Mouse (Mus musculus): ENCODE results near the gene Zfp983. TPM values are rescaled to one million over a fixed set of nuclear protein-coding genes. Genes with fewer than 3 reads are reported as not detected.

Zfp983 gene
- total RNA-seq, 1 experiment from 2014 or later, result 3.9 TPM

Other genes with a start within 250 kb of the Zfp983 start
- 5.3 and 8.1 TPM in 2 replicates for gene Zfp54, start 227.4 kb upstream of the Zfp983 start, total RNA-seq (2017)
- 18.8 and 21.4 TPM in 2 replicates for gene Zfp51, start 200.2 kb upstream of the Zfp983 start, total RNA-seq (2017)
- 19.3 and 19.5 TPM in 2 replicates for gene Zfp53, start 161.6 kb upstream of the Zfp983 start, total RNA-seq (2017)
- gene Zfp52, start 115.1 kb upstream of the Zfp983 start, total RNA-seq (2017), result 37.0 and 59.6 TPM in 2 replicates
- 2.0 and 3.5 TPM in 2 replicates for gene Zfp948, start 83.6 kb upstream of the Zfp983 start, total RNA-seq (2017)
- 11.2 TPM in 1 of 2 replicates, not detected in the other for gene Gm10226, start 41.2 kb downstream of the Zfp983 start, total RNA-seq (2017)
- 11.5 and 16.9 TPM in 2 replicates for gene Zfp760, start 57.1 kb downstream of the Zfp983 start, total RNA-seq (2017)
- gene Zfp229, start 80.2 kb downstream of the Zfp983 start, total RNA-seq (2017), result 8.8 and 10.1 TPM in 2 replicates
- gene Zfp820, start 195.1 kb downstream of the Zfp983 start, total RNA-seq (2017), result 11.9 and 13.0 TPM in 2 replicates

All from hematopoietic stem cell, adult 5-6 weeks (primary cell).